Mouse (Mus musculus) heart, adult 2 months (tissue): ENCODE measurements around the gene Cstad.

Experiments used
- EP300 ChIP-seq: fragments of 200-500 bp; IDR thresholded peaks from 2 replicates; pipeline ENCODE4 v1.6.1; 2011; ENCODE audit warnings: low read depth, low read length, control low read depth; ENCODE audit not compliant: insufficient read depth
- POLR2A ChIP-seq: fragments of 200-500 bp; IDR thresholded peaks from 2 replicates; pipeline ENCODE4 v1.6.1; 2011; ENCODE audit warnings: mild to moderate bottlenecking, low read depth, low read length, control low read depth; ENCODE audit not compliant: insufficient read depth

GRCm38 (mm10) chr2:30647303-30647881, 52.6 kb downstream of the Cstad start:
- TF ChIP-seq EP300 (no peak), POLR2A (no peak)
